Mouse (Mus musculus) lung, postnatal 0 days (tissue): ENCODE data around the gene Hmbs. TPM values are rescaled to one million over a fixed set of nuclear protein-coding genes. Genes with fewer than 3 reads are reported as not detected.

ENCODE experiments used
- ATAC-seq: fragments of 200-750 bp; cut with Nextera tagmentation; 2 replicates; pipeline ENCODE4 v1.8.0; 2017; ENCODE audit warnings: moderate library complexity
- DNase-seq: peaks from one replicate; pipeline ENCODE4 v3.0.0-alpha.2; 2016; ENCODE audit warnings: low spot score
- H3K27ac ChIP-seq: fragments of 300-500 bp; sonication (generic); 2 replicates; pipeline ENCODE4 v1.5.1; 2014; ENCODE audit warnings: antibody characterized with exemption, mild to moderate bottlenecking, low read length, mixed read lengths
- H3K27me3 ChIP-seq: fragments of 300-500 bp; sonication (generic); replicated peaks from 2 replicates; pipeline ENCODE4 v1.6.1; 2014; ENCODE audit warnings: low read length, mixed read lengths; ENCODE audit not compliant: insufficient read depth
- H3K36me3 ChIP-seq: fragments of 300-500 bp; sonication (generic); 2 replicates; pipeline ENCODE4 v1.6.1; 2014; ENCODE audit warnings: low read length, mixed read lengths; ENCODE audit not compliant: insufficient read depth
- H3K4me1 ChIP-seq: fragments of 300-500 bp; sonication (generic); 2 replicates; pipeline ENCODE4 v1.6.1; 2014; ENCODE audit warnings: antibody characterized with exemption, low read depth, low read length, mixed read lengths; ENCODE audit not compliant: insufficient read depth
- H3K4me2 ChIP-seq: fragments of 300-500 bp; sonication (generic); replicated peaks from 2 replicates; pipeline ENCODE4 v1.6.1; 2014; ENCODE audit warnings: low read depth, mild to moderate bottlenecking, low read length, moderate library complexity, mixed read lengths
- H3K4me3 ChIP-seq: fragments of 300-500 bp; sonication (generic); 2 replicates; pipeline ENCODE4 v1.5.1; 2014; ENCODE audit warnings: low read depth, low read length
- H3K9ac ChIP-seq: fragments of 300-500 bp; sonication (generic); replicated peaks from 2 replicates; pipeline ENCODE4 v1.6.1; 2014; ENCODE audit warnings: low read depth, mild to moderate bottlenecking
- H3K9me3 ChIP-seq: fragments of 300-500 bp; sonication (generic); 2 replicates; pipeline ENCODE4 v1.6.1; 2016; ENCODE audit warnings: low read length, mixed read lengths
- CTCF ChIP-seq: IDR thresholded peaks from 2 replicates; pipeline ENCODE4 v1.5.1; 2016; ENCODE audit warnings: antibody characterized with exemption, mild to moderate bottlenecking
- EP300 ChIP-seq: IDR thresholded peaks from 2 replicates; pipeline ENCODE4 v1.6.1; 2016; ENCODE audit warnings: antibody characterized with exemption, mild to moderate bottlenecking, control low read depth
- WGBS: fragments of 180-500 bp; shearing (Covaris S2); extraction: QIAGEN DNeasy Blood & Tissue Kit; methylation state at CpG from one replicate; pipeline ENCODE4 v1.1.7; 2014; 5-methylcytosine and 5-hydroxymethylcytosine counted together
- polyA plus RNA-seq: library from polyadenylated mRNA; unstranded; fragments of >200 nt; fragmentation: Nextera tagmentation; extraction: Ambion mirVana; gene quantifications from 2 replicates; pipeline ENCODE4 v1.2.1, GENCODE M21; 2015

The Hmbs gene
- polyA plus RNA-seq, 1 experiment from 2014 or later: 59.3 TPM

- Histone ChIP-seq H3K4me3 (peak within 1 kb of the TSS; percentile 94), H3K4me1 (no peaks in the 10 kb centered on the region), H3K9me3 (no peaks in the 10 kb centered on the region), H3K27ac (peak within 1 kb of the TSS; percentile 85), H3K9ac (peak within 1 kb of the TSS; percentile 93), H3K27me3 (no peaks in the 10 kb centered on the region), H3K36me3 (peaks cover 14% of the 10 kb centered on the region; the same call in 1 of the 2 replicates), H3K4me2 (peak within 1 kb of the TSS; percentile 84)
- DNase-seq (peak; percentile 99), ATAC-seq (peak; percentile 97)
- WGBS: 2% methylated on average over 44 of the region's 44 CpGs
- TF ChIP-seq EP300: no peak
- peak; percentile 44 for TF ChIP-seq CTCF
Measured at GRCm38 (mm10) chr9:44361190-44361917, 17.3 kb upstream of the Hmbs start, which contains the start of gene Vps11. Vps11 (minus strand) TSS chr9:44361670.

- peaks cover 45% of the 10 kb centered on the region; the same call in 1 of the 2 replicates for H3K36me3 ChIP-seq
- ATAC-seq (no peak), DNase-seq (peak; percentile 67)
- H3K4me1 ChIP-seq: no peaks in the 10 kb centered on the region
- H3K9me3 ChIP-seq: no peaks in the 10 kb centered on the region
- TF ChIP-seq EP300: no peak
- TF ChIP-seq CTCF: peak; percentile 62
- 77% methylated on average over 4 of the region's 4 CpGs for WGBS
- no peak overlapping the region for H3K4me2 ChIP-seq
- no peak overlapping the region for H3K9ac ChIP-seq
- H3K27me3 ChIP-seq: no peaks in the 10 kb centered on the region
- no peak overlapping the region for H3K27ac ChIP-seq
- H3K4me3 ChIP-seq: no peak overlapping the region
Measured at GRCm38 (mm10) chr9:44357207-44357606, 13.2 kb upstream of the Hmbs start.

GRCm38 (mm10) chr9:44353142-44353541, 9.1 kb upstream of the Hmbs start:
- H3K4me3 ChIP-seq: no peak overlapping the region
- TF ChIP-seq CTCF (no peak), EP300 (no peak)
- H3K27me3 ChIP-seq: no peaks in the 10 kb centered on the region
- no peaks in the 10 kb centered on the region for H3K4me1 ChIP-seq
- DNase-seq: no peak
- no peak overlapping the region for H3K4me2 ChIP-seq
- no peak overlapping the region for H3K27ac ChIP-seq
- peaks cover 51% of the 10 kb centered on the region; the same call in 1 of the 2 replicates for H3K36me3 ChIP-seq
- no peaks in the 10 kb centered on the region for H3K9me3 ChIP-seq
- no peak for ATAC-seq
- WGBS: 85% methylated on average over 6 of the region's 6 CpGs
- no peak overlapping the region for H3K9ac ChIP-seq

- Histone ChIP-seq H3K4me1 (no peaks in the 10 kb centered on the region), H3K9me3 (no peaks in the 10 kb centered on the region), H3K36me3 (peaks cover 53% of the 10 kb centered on the region; the same call in 1 of the 2 replicates), H3K27me3 (no peaks in the 10 kb centered on the region), H3K9ac (no peak overlapping the region), H3K4me3 (no peak overlapping the region), H3K27ac (no peak overlapping the region), H3K4me2 (no peak overlapping the region)
- no peak for TF ChIP-seq EP300
- no peak for TF ChIP-seq CTCF
- DNase-seq: no peak
- no peak for ATAC-seq
- WGBS: 95% methylated on average over 10 of the region's 10 CpGs
Measured at GRCm38 (mm10) chr9:44352337-44352736, 8.3 kb upstream of the Hmbs start.

- H3K4me2 ChIP-seq: no peak overlapping the region
- H3K4me1 ChIP-seq: no peaks in the 10 kb centered on the region
- no peak overlapping the region for H3K9ac ChIP-seq
- 95% methylated on average over 4 of the region's 4 CpGs for WGBS
- H3K27ac ChIP-seq: no peak overlapping the region
- H3K4me3 ChIP-seq: no peak overlapping the region
- DNase-seq (no peak), ATAC-seq (no peak)
- no peak for TF ChIP-seq CTCF
- no peak for TF ChIP-seq EP300
- no peaks in the 10 kb centered on the region for H3K9me3 ChIP-seq
- H3K36me3 ChIP-seq: peaks cover 51% of the 10 kb centered on the region; the same call in 1 of the 2 replicates
- H3K27me3 ChIP-seq: no peaks in the 10 kb centered on the region
Measured at GRCm38 (mm10) chr9:44351396-44351795, 7.4 kb upstream of the Hmbs start.

- ATAC-seq (no peak), DNase-seq (no peak)
- Histone ChIP-seq H3K9ac (no peak overlapping the region), H3K36me3 (peaks cover 28% of the 10 kb centered on the region; the same call in 1 of the 2 replicates), H3K27me3 (no peaks in the 10 kb centered on the region), H3K4me2 (no peak overlapping the region), H3K9me3 (no peaks in the 10 kb centered on the region), H3K4me3 (no peak overlapping the region), H3K27ac (no peak overlapping the region), H3K4me1 (no peaks in the 10 kb centered on the region)
- WGBS: 97% methylated on average over 4 of the region's 4 CpGs
- peak; percentile 34 for TF ChIP-seq CTCF
- no peak for TF ChIP-seq EP300
Measured at GRCm38 (mm10) chr9:44348546-44348945, 4.5 kb upstream of the Hmbs start.
